Mouse (Mus musculus): ENCODE measurements around the gene Irx3. TPM values are rescaled to one million over a fixed set of nuclear protein-coding genes. Genes with fewer than 3 reads are reported as not detected.

Irx3 gene
- polyA plus RNA-seq, 1 experiment from 2014 or later, result not detected

DNA sequence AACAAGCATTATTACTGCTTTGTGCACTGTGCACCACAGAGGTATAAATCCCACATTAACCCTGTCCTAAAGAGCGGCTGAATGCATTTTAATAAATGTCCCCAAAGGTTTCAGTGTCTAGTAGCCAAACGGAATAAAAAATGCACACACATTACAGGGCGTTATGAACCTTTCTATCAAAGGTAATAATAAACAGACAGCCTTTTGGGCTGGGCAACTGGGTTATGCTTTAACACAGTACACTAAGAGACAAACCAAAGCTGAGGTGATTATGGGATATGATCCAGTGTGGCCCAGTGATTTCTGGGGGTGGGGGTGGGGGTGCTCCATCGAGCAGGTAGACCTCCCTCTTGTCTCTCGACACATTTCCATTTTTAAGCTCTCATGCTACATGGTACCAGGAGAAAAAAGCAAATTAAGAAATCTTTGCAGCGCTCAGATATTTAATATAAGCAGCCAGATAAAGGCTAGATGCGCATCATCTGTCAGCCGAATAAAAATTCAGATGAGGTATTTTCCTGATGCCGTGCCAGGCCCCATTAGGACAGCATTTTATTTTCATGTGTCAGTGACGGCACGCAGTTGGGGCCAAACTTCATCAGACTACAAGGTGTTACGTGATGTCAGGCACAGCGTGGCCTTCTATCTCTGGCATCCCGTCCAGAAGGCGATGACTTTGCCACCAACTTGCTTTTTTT lies 51.6 kb downstream of the Irx3 start:
- no peaks in the 10 kb centered on the region for H3K27me3 ChIP-seq (ENCODE audit: insufficient read depth, low read length)
- DNase-seq (no peak), ATAC-seq (no peak)
- no peaks in the 10 kb centered on the region for H3K36me3 ChIP-seq (replicated peaks; ENCODE audit: insufficient read depth, low read length)
- H3K9ac ChIP-seq (replicated peaks), result no peak overlapping the region
- H3K4me1 ChIP-seq (ENCODE audit: insufficient read depth), result no peaks in the 10 kb centered on the region; the same call in 1 of the 2 replicates
- H3K9me3 ChIP-seq (ENCODE audit: low read length), result no peaks in the 10 kb centered on the region
- H3K4me3 ChIP-seq (ENCODE audit: low read depth, low read length), result no peak overlapping the region
- TF ChIP-seq CTCF (IDR thresholded peaks at IDR 0.05; ENCODE audit: low read depth), result no peak
- TF ChIP-seq EP300 (IDR thresholded peaks at IDR 0.05; ENCODE audit: low read depth), result no peak
- no peak overlapping the region for H3K4me2 ChIP-seq (ENCODE audit: low read depth, low read length)
- no peak overlapping the region for H3K27ac ChIP-seq (ENCODE audit: low read depth)
- WGBS (ENCODE audit: insufficient replicate concordance), result 83% methylated on average over 15 of the region's 15 CpGs

DNA sequence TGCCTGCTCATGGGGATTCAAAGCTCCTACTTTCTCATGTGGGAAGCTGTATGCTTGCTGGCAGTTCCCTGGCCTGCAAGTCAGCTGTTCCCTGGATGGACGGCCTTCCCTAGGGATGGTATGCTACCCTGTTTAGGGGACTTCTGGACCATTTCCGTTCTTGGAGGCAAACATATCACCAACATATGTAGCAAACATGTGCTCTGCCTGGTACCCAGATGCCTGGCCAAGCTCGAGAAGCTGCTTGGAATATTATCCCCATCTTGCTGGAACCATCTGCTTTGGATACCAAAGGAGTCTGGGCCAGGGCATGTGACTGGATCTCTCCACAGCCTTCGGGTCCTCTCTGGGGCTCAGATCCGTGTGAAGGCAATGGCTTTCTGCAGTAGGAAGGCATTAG lies 52.5 kb downstream of the Irx3 start:
- TF ChIP-seq CTCF (IDR thresholded peaks at IDR 0.05; ENCODE audit: low read depth), result no peak
- no peak for TF ChIP-seq EP300 (IDR thresholded peaks at IDR 0.05; ENCODE audit: low read depth)
- H3K4me3 ChIP-seq (ENCODE audit: low read depth, low read length), result no peak overlapping the region
- no peaks in the 10 kb centered on the region for H3K27me3 ChIP-seq (ENCODE audit: insufficient read depth, low read length)
- H3K4me1 ChIP-seq (ENCODE audit: insufficient read depth), result no peaks in the 10 kb centered on the region; the same call in 1 of the 2 replicates
- DNase-seq (no peak), ATAC-seq (no peak)
- H3K4me2 ChIP-seq (ENCODE audit: low read depth, low read length), result no peak overlapping the region
- 61% methylated on average over 5 of the region's 5 CpGs for WGBS (ENCODE audit: insufficient replicate concordance)
- H3K27ac ChIP-seq (ENCODE audit: low read depth), result no peak overlapping the region
- no peak overlapping the region for H3K9ac ChIP-seq (replicated peaks)
- no peaks in the 10 kb centered on the region for H3K9me3 ChIP-seq (ENCODE audit: low read length)
- no peaks in the 10 kb centered on the region for H3K36me3 ChIP-seq (replicated peaks; ENCODE audit: insufficient read depth, low read length)

Data from liver, postnatal 0 days (tissue).